Mouse (Mus musculus): Measurements from ENCODE around the gene Rxrg.

DNA sequence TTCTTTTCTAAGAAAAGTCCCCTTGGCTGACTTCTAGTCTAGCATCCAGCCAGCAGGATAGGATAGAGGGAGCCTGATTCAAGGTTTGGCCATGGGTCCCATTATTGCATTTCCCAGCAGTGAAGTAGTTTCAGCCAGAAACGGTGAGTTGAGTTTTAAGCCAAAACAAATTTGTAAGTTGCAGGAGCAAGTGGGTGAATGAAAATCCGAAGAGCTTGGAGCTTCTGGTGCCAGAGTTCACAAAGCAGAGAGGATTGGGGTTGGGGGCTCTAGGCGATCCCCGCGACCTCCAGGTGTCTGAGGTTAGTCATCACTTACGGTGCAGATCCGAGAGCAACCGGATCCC lies 89.8 kb downstream of the Rxrg start:
- TF ChIP-seq CTCF (IDR thresholded peaks at IDR 0.05; ENCODE audit: control insufficient read depth, insufficient read depth, low read length) (no peak), POLR2A (IDR thresholded peaks at IDR 0.05; ENCODE audit: borderline replicate concordance, control insufficient read depth, low read depth, low read length) (no peak)

All from bone marrow, adult 2 months (tissue).